ENCODE assay signal across 27 mouse cellular contexts in the genomic region with DNA sequence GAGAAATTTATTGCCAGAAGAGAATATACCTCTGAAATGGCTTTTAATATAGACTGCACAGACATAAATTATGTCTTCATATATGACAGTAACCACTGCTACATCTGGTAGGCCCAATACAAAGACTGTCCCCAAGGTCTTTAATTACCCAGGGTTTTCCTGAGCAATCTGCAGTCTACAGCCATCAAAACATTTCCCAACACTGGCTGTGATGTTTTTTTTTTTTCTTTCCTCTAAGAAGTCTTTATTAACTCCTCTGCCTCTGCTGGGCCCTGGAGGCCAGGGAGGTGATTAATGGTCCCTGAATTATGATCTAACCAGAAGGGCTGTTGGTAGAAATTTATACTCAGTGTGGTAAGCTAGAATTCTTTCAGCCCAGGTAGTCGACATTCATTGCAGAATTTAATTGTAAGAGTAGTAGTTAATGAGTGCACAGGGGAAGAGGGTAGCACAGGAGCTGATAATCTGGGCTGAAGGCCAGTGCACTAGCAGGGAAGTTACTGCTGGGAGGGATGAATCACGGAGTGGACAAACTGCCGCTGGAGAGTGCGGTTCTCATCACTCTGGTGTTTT.
DNase-seq lines count a peak whose midpoint lies in the region; ATAC-seq and TF ChIP-seq lines count a peak whose summit lies in the region.
"Had no signal": no experiment of that assay in that cellular context is flagged by ENCODE, and none has a peak within 500 bp of the region (broad histone marks: within the 10 kb centered on the region; RNA-seq: fewer than 3 reads in every experiment).

No protein-coding gene starts in this region.

- WGBS in kidney, embryonic 14.5 days, result 31% methylated on average over 4 of the region's 4 CpGs
- 33% methylated on average over 4 of the region's 4 CpGs for WGBS in neural tube, embryonic 13.5 days
- WGBS in intestine, embryonic 16.5 days, result 69% methylated on average over 4 of the region's 4 CpGs

- H3K4me1 ChIP-seq in kidney, embryonic 14.5 days (ENCODE audit: control insufficient read depth, insufficient read depth, low read length), result no peaks in the 10 kb centered on the region
- peaks cover 6% of the 10 kb centered on the region; the same call in 1 of the 2 replicates for H3K4me1 ChIP-seq in neural tube, embryonic 13.5 days (replicated peaks)
- no peaks in the 10 kb centered on the region for H3K4me1 ChIP-seq in intestine, embryonic 16.5 days (ENCODE audit: control insufficient read depth, insufficient read depth, low read length)
- H3K4me1 ChIP-seq: lung, embryonic 15.5 days; megakaryocyte, embryonic 14.5 days had no signal

- no peak overlapping the region for H3K27ac ChIP-seq in kidney, embryonic 14.5 days (ENCODE audit: low read depth, low read length)
- peak overlapping the region; percentile 49; the same call in 1 of the 2 replicates for H3K27ac ChIP-seq in neural tube, embryonic 13.5 days (replicated peaks)
- H3K27ac ChIP-seq in intestine, embryonic 16.5 days (ENCODE audit: low read length), result no peak overlapping the region
- H3K27ac ChIP-seq: hindbrain, embryonic 13.5 days; limb, embryonic 13.5 days; lung, embryonic 15.5 days had no signal

- H3K4me3 ChIP-seq in kidney, embryonic 14.5 days (ENCODE audit: low read length), result no peak overlapping the region
- no peak overlapping the region for H3K4me3 ChIP-seq in neural tube, embryonic 13.5 days
- H3K4me3 ChIP-seq in intestine, embryonic 16.5 days (ENCODE audit: low read length), result no peak overlapping the region
- H3K4me3 ChIP-seq: hindbrain, embryonic 13.5 days; limb, embryonic 13.5 days; lung, embryonic 15.5 days; megakaryocyte, embryonic 14.5 days had no signal

- H3K9me3 ChIP-seq in kidney, embryonic 14.5 days (ENCODE audit: control insufficient read depth, low read length), result no peaks in the 10 kb centered on the region
- no peaks in the 10 kb centered on the region for H3K9me3 ChIP-seq in neural tube, embryonic 13.5 days
- H3K9me3 ChIP-seq in intestine, embryonic 16.5 days (ENCODE audit: control insufficient read depth, low read length), result no peaks in the 10 kb centered on the region
- H3K9me3 ChIP-seq: hindbrain, embryonic 13.5 days; limb, embryonic 13.5 days; lung, embryonic 15.5 days; megakaryocyte, embryonic 14.5 days had no signal

- in situ Hi-C loops in Patski (cut with MboI; ENCODE audit: low pct_unique_long_range_greater_than_20kb), result loop anchor here (25.0 kb wide), 1 partner anchor 1899 kb away; no protein-coding TSS in a partner anchor

- H3K4me2 ChIP-seq in kidney, embryonic 14.5 days (replicated peaks; ENCODE audit: low read depth, low read length), result no peak overlapping the region
- no peak overlapping the region for H3K4me2 ChIP-seq in neural tube, embryonic 13.5 days
- H3K4me2 ChIP-seq in intestine, embryonic 16.5 days (ENCODE audit: low read depth, low read length), result no peak overlapping the region
- H3K4me2 ChIP-seq: heart, embryonic 11.5 days; hindbrain, embryonic 13.5 days; limb, embryonic 13.5 days; liver, embryonic 11.5 days; lung, embryonic 15.5 days had no signal

- POLR2A ChIA-PET in Patski (lab: Charles Lee), result no interaction called here

- DNase-seq in kidney, adult 11 months, result no peak
- peak; percentile 14 for DNase-seq in Muller cell, postnatal 12 days (ENCODE audit: inconsistent ontology term)
- DNase-seq in Patski (ENCODE audit: low read depth, low spot score), result peak; percentile 79
- no peak for DNase-seq in yolk sac, embryonic 10.5 days (ENCODE audit: low spot score)
- DNase-seq: adrenal gland, postnatal 10 days; B cell, adult 2 months; cerebellum, adult 11-12 months; cerebellum, adult 9-11 months; gastrocnemius, postnatal 36 days; heart, adult 18-20 months; heart, postnatal 36 days; kidney, adult 2 months; kidney, postnatal 4 days; lung, postnatal 36 days; midbrain, embryonic 14.5 days; spleen, adult 18-20 months; thymus, postnatal 14 days had no signal

- H3K9ac ChIP-seq in kidney, embryonic 14.5 days (ENCODE audit: low read depth, low read length), result no peak overlapping the region
- H3K9ac ChIP-seq in neural tube, embryonic 13.5 days, result no peak overlapping the region
- H3K9ac ChIP-seq in intestine, embryonic 16.5 days (ENCODE audit: low read depth, low read length), result no peak overlapping the region
- H3K9ac ChIP-seq: hindbrain, embryonic 13.5 days; limb, embryonic 13.5 days; lung, embryonic 15.5 days had no signal

- H3K36me3 ChIP-seq in kidney, embryonic 14.5 days (ENCODE audit: control insufficient read depth, insufficient read depth, low read length), result no peaks in the 10 kb centered on the region
- H3K36me3 ChIP-seq in neural tube, embryonic 13.5 days, result no peaks in the 10 kb centered on the region
- H3K36me3 ChIP-seq in intestine, embryonic 16.5 days (ENCODE audit: control insufficient read depth, insufficient read depth, low read length), result no peaks in the 10 kb centered on the region
- H3K36me3 ChIP-seq: hindbrain, embryonic 13.5 days; limb, embryonic 13.5 days; lung, embryonic 15.5 days had no signal

- CTCF ChIA-PET in Patski (lab: Charles Lee), result no interaction called here

- no peak for TF ChIP-seq CTCF in Patski (IDR thresholded peaks at IDR 0.05)

- 0 out of 2 replicates have a peak, but pooled peaks have one; percentile 32 for ATAC-seq in kidney, embryonic 14.5 days (ENCODE audit: low FRiP score, low TSS enrichment)
- ATAC-seq in Patski, result peak; percentile 99
- peak; percentile 56; the same call in 1 of the 2 replicates for ATAC-seq in neural tube, embryonic 13.5 days (ENCODE audit: low read depth)
- no peak for ATAC-seq in intestine, embryonic 16.5 days
- ATAC-seq: forebrain, embryonic 14.5 days had no signal

- H3K27me3 ChIP-seq in kidney, embryonic 14.5 days (ENCODE audit: control insufficient read depth, insufficient read depth, low read length), result no peaks in the 10 kb centered on the region
- no peaks in the 10 kb centered on the region for H3K27me3 ChIP-seq in Patski
- H3K27me3 ChIP-seq in neural tube, embryonic 13.5 days, result no peaks in the 10 kb centered on the region
- no peaks in the 10 kb centered on the region for H3K27me3 ChIP-seq in intestine, embryonic 16.5 days (replicated peaks; ENCODE audit: control insufficient read depth, insufficient read depth, low read length)
- H3K27me3 ChIP-seq: hindbrain, embryonic 13.5 days; limb, embryonic 13.5 days; lung, embryonic 15.5 days; megakaryocyte, embryonic 14.5 days had no signal

Comparison
In these comparisons a context has a peak if more than half of its experiments do, and no peak if none do; other contexts are left out.
1. DNase-seq: peak in Muller cell, postnatal 12 days (single experiment) and Patski (single experiment); none in kidney, adult 11 months (single experiment) and yolk sac, embryonic 10.5 days (single experiment).